Mouse (Mus musculus) urinary bladder, postnatal 10 days (tissue): Measurements from ENCODE around the gene Olfr267.

Experiments
- DNase-seq: peaks from one replicate; pipeline ENCODE4 v3.0.0; 2022; ENCODE audit warnings: low spot score

The Olfr267 gene

GRCm38 (mm10) chr4:58787616-58788015 is at the start of gene Olfr267:
Olfr267 (minus strand) TSS chr4:58787716.
- no peak for DNase-seq

GRCm38 (mm10) chr4:58832908-58833307 is 45.4 kb upstream of the Olfr267 start:
- no peak for DNase-seq

- DNase-seq: no peak
Observed at GRCm38 (mm10) chr4:58825921-58826320, 38.4 kb upstream of the Olfr267 start.

DNA sequence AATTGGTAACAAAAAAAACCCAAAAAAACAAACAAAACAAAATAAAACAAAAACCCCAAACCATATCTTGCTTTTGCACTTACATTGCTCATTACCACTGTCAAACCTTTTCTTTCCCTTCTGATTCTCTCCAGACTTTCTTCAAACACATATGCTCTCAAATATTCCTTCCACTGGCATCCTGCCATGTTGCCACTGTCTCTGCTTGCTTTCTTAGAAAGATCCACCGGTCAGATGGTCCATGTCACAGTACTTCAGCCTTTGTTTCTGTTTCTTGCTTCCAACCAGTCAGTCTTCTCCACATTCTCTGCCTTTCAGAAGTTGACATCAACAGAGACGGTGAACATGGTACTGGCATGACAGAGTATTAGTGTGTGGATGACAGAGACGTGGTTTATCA is 857 bp downstream of the Olfr267 start:
- DNase-seq: no peak

- DNase-seq: no peak
Observed at GRCm38 (mm10) chr4:58763417-58763816, 24.1 kb downstream of the Olfr267 start.

DNA sequence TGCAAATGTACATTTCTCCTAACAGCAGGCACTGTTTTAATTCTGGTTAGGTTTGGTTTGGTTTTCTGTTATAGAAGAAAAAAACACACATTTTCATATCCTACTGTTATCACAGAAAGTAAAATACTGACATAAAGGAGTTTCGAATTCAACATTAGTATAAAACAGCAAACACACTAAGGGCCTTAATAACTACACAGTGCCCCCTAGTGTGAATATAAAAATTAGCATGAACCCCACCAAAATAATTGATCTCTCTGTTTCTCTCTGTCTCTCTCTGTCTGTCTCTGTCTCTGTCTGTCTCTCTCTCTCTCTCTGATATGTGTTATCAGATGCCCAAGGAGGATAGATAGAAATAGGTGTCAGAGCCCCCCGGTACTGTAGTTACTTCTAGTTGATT is 38.0 kb downstream of the Olfr267 start:
- no peak for DNase-seq

DNA sequence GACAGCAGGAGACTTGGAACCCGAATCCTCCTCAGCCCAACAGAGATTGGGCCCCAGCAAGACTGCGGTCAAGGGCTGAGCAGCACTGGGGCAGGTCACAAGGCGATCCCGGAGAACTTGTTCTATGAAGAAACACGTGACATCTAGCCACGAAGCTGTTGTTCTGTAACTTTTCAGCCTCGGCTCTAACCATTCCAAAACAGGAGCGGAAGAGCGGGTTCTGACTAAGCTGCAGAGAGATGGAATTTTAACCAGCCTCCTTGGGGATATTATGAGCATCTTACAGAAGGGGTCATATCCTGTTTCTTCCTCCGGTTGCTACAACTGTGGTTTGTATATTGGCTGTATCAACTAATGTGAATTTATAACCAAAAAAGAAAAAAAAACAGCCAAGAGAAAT is 38.4 kb downstream of the Olfr267 start:
- DNase-seq: no peak

- no peak for DNase-seq
Observed at GRCm38 (mm10) chr4:58745583-58746222, 41.8 kb downstream of the Olfr267 start.

GRCm38 (mm10) chr4:58736867-58737633 is 50.5 kb downstream of the Olfr267 start:
- no peak for DNase-seq
